Comparison of ENCODE assay signal across 8 mouse cellular contexts in genomic region chr7:111297174-111297902, GRCm38 (mm10).
A peak's percentile ranks its signal among the peaks of the same experiment; 100 is the strongest.
DNase-seq lines count a peak whose midpoint lies in the region; ATAC-seq lines count a peak whose summit lies in the region.
"Had no signal": no experiment of that assay in that cellular context is flagged by ENCODE, and none has a peak within 500 bp of the region (broad histone marks: within the 10 kb centered on the region; RNA-seq: fewer than 3 reads in every experiment).

No protein-coding gene starts in this region.

- no peaks in the 10 kb centered on the region for H3K27me3 ChIP-seq in neural tube, embryonic 12.5 days (replicated peaks)
- no peaks in the 10 kb centered on the region for H3K27me3 ChIP-seq in neural tube, embryonic 15.5 days (replicated peaks)
- H3K27me3 ChIP-seq: liver, embryonic 13.5 days had no signal

- peaks cover 13% of the 10 kb centered on the region; the same call in 1 of the 2 replicates for H3K4me1 ChIP-seq in neural tube, embryonic 12.5 days
- H3K4me1 ChIP-seq in neural tube, embryonic 15.5 days = peaks cover 19% of the 10 kb centered on the region
- H3K4me1 ChIP-seq: liver, embryonic 13.5 days had no signal

- 0 out of 2 replicates have a peak, but pooled peaks have one; percentile 61 for ATAC-seq in neural tube, embryonic 12.5 days (ENCODE audit: low FRiP score, low read depth)
- ATAC-seq in neural tube, embryonic 15.5 days (ENCODE audit: low FRiP score) = no peak; the same call in 1 of the 2 replicates
- no peak for ATAC-seq in megakaryocyte, adult 5-6 weeks (ENCODE audit: poor library complexity, severe bottlenecking)

- no peak overlapping the region for H3K9ac ChIP-seq in neural tube, embryonic 12.5 days
- H3K9ac ChIP-seq in neural tube, embryonic 15.5 days (replicated peaks) = no peak overlapping the region
- H3K9ac ChIP-seq: liver, embryonic 13.5 days had no signal

- WGBS in neural tube, embryonic 12.5 days = 56% methylated on average over 9 of the region's 9 CpGs
- 45% methylated on average over 9 of the region's 9 CpGs for WGBS in neural tube, embryonic 15.5 days

- H3K4me2 ChIP-seq in neural tube, embryonic 12.5 days (replicated peaks) = no peak overlapping the region
- no peak overlapping the region for H3K4me2 ChIP-seq in neural tube, embryonic 15.5 days
- H3K4me2 ChIP-seq: liver, embryonic 13.5 days had no signal

- H3K36me3 ChIP-seq in neural tube, embryonic 12.5 days = no peaks in the 10 kb centered on the region
- H3K36me3 ChIP-seq in neural tube, embryonic 15.5 days = no peaks in the 10 kb centered on the region
- H3K36me3 ChIP-seq: liver, embryonic 13.5 days had no signal

- no peak overlapping the region for H3K4me3 ChIP-seq in neural tube, embryonic 12.5 days
- no peak overlapping the region for H3K4me3 ChIP-seq in neural tube, embryonic 15.5 days (replicated peaks)
- H3K4me3 ChIP-seq: liver, embryonic 13.5 days had no signal

- H3K27ac ChIP-seq in neural tube, embryonic 12.5 days = no peak overlapping the region
- H3K27ac ChIP-seq in neural tube, embryonic 15.5 days (replicated peaks) = no peak overlapping the region
- H3K27ac ChIP-seq: liver, embryonic 13.5 days had no signal

- peak; percentile 6 to 24 for DNase-seq in cerebellum, postnatal 36 days
- DNase-seq in layer of hippocampus, adult 9-10 months (ENCODE audit: low spot score) = peak; percentile 22
- peak; percentile 28 to 58 for DNase-seq in right cerebral cortex, postnatal 36 days (ENCODE audit: low spot score in 2 of 2)
- no peak for DNase-seq in urinary bladder, adult 18-20 months (ENCODE audit: low spot score in 2 of 2)
- DNase-seq: liver, embryonic 13.5 days had no signal

- no peaks in the 10 kb centered on the region for H3K9me3 ChIP-seq in neural tube, embryonic 12.5 days
- no peaks in the 10 kb centered on the region for H3K9me3 ChIP-seq in neural tube, embryonic 15.5 days (replicated peaks)
- H3K9me3 ChIP-seq: liver, embryonic 13.5 days had no signal

Comparison
In these comparisons a context has a peak if more than half of its experiments do, and no peak if none do; other contexts are left out.
1. DNase-seq: peak in cerebellum, postnatal 36 days (2 of 2), layer of hippocampus, adult 9-10 months (single experiment) and right cerebral cortex, postnatal 36 days (2 of 2); none in urinary bladder, adult 18-20 months (0 of 2).